Mouse (Mus musculus) spleen, postnatal 14 days (tissue): ENCODE data around the gene Hk1.

Source experiments
- DNase-seq, 2 experiments: peaks; one replicate each; pipeline ENCODE4 v3.0.0; 2021 to 2022; ENCODE audit warnings: low spot score in 2 of 2

The Hk1 gene

GRCm38 (mm10) chr10:62275235-62275634, 104.5 kb downstream of the Hk1 start:
- DNase-seq: peak; percentile 65 to 84

GRCm38 (mm10) chr10:62269278-62269677, 110.4 kb downstream of the Hk1 start:
- DNase-seq: no peak

- DNase-seq: no peak
Measured at GRCm38 (mm10) chr10:62264299-62264698, 115.4 kb downstream of the Hk1 start.

- DNase-seq: peak; percentile 24 to 40
Measured at GRCm38 (mm10) chr10:62261115-62261886, 118.4 kb downstream of the Hk1 start.

- DNase-seq: no peak
Measured at GRCm38 (mm10) chr10:62258298-62258697, 121.4 kb downstream of the Hk1 start.

- DNase-seq: no peak
Measured at GRCm38 (mm10) chr10:62252496-62253235, 127.0 kb downstream of the Hk1 start.

- DNase-seq: no peak
Measured at GRCm38 (mm10) chr10:62252000-62252488, 127.7 kb downstream of the Hk1 start, which contains the start of gene Tacr2. TSS of gene Tacr2 (plus strand) at chr10:62252438.

GRCm38 (mm10) chr10:62247815-62248214, 131.9 kb downstream of the Hk1 start:
- DNase-seq: no peak

- no peak for DNase-seq
Measured at GRCm38 (mm10) chr10:62247156-62247555, 132.6 kb downstream of the Hk1 start.

- DNase-seq: no peak
Measured at GRCm38 (mm10) chr10:62244067-62244466, 135.6 kb downstream of the Hk1 start.

- DNase-seq: peak in 1 of 2 experiments; percentile 47
Measured at GRCm38 (mm10) chr10:62242896-62243295, 136.8 kb downstream of the Hk1 start.

GRCm38 (mm10) chr10:62242358-62242757, 137.3 kb downstream of the Hk1 start:
- DNase-seq: no peak

GRCm38 (mm10) chr10:62239270-62239669, 140.4 kb downstream of the Hk1 start:
- DNase-seq: no peak

- DNase-seq: no peak
Measured at GRCm38 (mm10) chr10:62238688-62239087, 141.0 kb downstream of the Hk1 start.

- DNase-seq: no peak
Measured at GRCm38 (mm10) chr10:62237205-62237604, 142.5 kb downstream of the Hk1 start.

GRCm38 (mm10) chr10:62236165-62236564, 143.5 kb downstream of the Hk1 start:
- no peak for DNase-seq

GRCm38 (mm10) chr10:62231811-62232210, 147.9 kb downstream of the Hk1 start:
- DNase-seq: no peak

- no peak for DNase-seq
Measured at GRCm38 (mm10) chr10:62231395-62231732, 148.3 kb downstream of the Hk1 start.

GRCm38 (mm10) chr10:62230708-62231394, 148.9 kb downstream of the Hk1 start, which contains the start of gene Tspan15:
TSS of gene Tspan15 (minus strand) at chr10:62231251.
- DNase-seq: peak; percentile 74 to 78

GRCm38 (mm10) chr10:62228126-62228525, 151.6 kb downstream of the Hk1 start:
- DNase-seq: no peak

- no peak for DNase-seq
Measured at GRCm38 (mm10) chr10:62225839-62226238, 153.9 kb downstream of the Hk1 start.

- DNase-seq: no peak
Measured at GRCm38 (mm10) chr10:62224231-62224630, 155.5 kb downstream of the Hk1 start.
